Mouse (Mus musculus) embryonic facial prominence, embryonic 12.5 days (tissue): ENCODE measurements around the gene Dtx2. TPM values are rescaled to one million over a fixed set of nuclear protein-coding genes. Genes with fewer than 3 reads are reported as not detected.

Experiments
- ATAC-seq: fragments of 200-750 bp; cut with Nextera tagmentation; 2 replicates; pipeline ENCODE4 v1.8.0; 2017; ENCODE audit not compliant: insufficient number of reproducible peaks, insufficient read depth, low FRiP score, low TSS enrichment
- H3K27ac ChIP-seq: fragments of 300-500 bp; sonication (generic); 2 replicates; pipeline ENCODE4 v1.5.1; 2016; ENCODE audit warnings: mild to moderate bottlenecking
- H3K27me3 ChIP-seq: fragments of 300-500 bp; sonication (generic); 2 replicates; pipeline ENCODE4 v1.6.1; 2016; ENCODE audit warnings: mild to moderate bottlenecking, moderate library complexity
- H3K36me3 ChIP-seq: fragments of 300-500 bp; sonication (generic); 2 replicates; pipeline ENCODE4 v1.6.1; 2016; ENCODE audit warnings: mild to moderate bottlenecking
- H3K4me1 ChIP-seq: fragments of 300-500 bp; sonication (generic); 2 replicates; pipeline ENCODE4 v1.6.1; 2016
- H3K4me2 ChIP-seq: fragments of 300-500 bp; sonication (generic); replicated peaks from 2 replicates; pipeline ENCODE4 v1.6.1; 2016; ENCODE audit warnings: mild to moderate bottlenecking, moderate library complexity
- H3K4me3 ChIP-seq: fragments of 300-500 bp; sonication (generic); 2 replicates; pipeline ENCODE4 v1.5.1; 2016; ENCODE audit warnings: mild to moderate bottlenecking
- H3K9ac ChIP-seq: fragments of 300-500 bp; sonication (generic); 2 replicates; pipeline ENCODE4 v1.6.1; 2016; ENCODE audit warnings: mild to moderate bottlenecking, moderate library complexity
- H3K9me3 ChIP-seq: fragments of 300-500 bp; sonication (generic); 2 replicates; pipeline ENCODE4 v1.6.1; 2016; ENCODE audit warnings: mild to moderate bottlenecking, moderate library complexity
- WGBS: fragments of 180-500 bp; shearing (Covaris S2); methylation state at CpG from one replicate; pipeline ENCODE4 v1.1.7; 2016; 5-methylcytosine and 5-hydroxymethylcytosine counted together
- polyA plus RNA-seq: library from polyadenylated mRNA; unstranded; fragments of >200 nt; fragmentation: Nextera tagmentation; extraction: Ambion mirVana; gene quantifications from 2 replicates; pipeline ENCODE4 v1.2.1, GENCODE M21; 2016

The Dtx2 gene
- polyA plus RNA-seq, 1 experiment from 2014 or later = 33.8 TPM

DNA sequence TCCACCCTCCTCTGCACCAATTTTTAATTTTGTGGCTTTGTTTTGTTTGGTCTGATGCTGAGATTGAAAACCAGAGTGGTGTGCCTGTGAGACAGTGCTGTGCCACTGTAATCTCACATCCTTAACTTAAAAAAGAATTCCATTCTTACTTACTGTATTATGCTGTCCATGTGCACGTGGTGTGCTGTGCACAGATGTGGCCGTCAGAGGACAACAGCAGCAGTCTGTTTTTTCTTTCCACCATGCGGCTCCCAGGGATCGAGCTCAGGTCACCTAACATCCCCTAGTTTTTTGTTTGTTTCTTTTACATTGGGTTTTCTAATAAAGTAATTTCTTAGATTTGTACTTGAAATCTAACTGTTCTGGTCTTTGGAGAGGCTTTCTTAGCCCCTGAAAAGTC is 9.9 kb downstream of the Dtx2 start:
- Histone ChIP-seq H3K36me3 (peaks cover 20% of the 10 kb centered on the region), H3K4me1 (peaks cover 13% of the 10 kb centered on the region; the same call in 1 of the 2 replicates), H3K27ac (no peak overlapping the region), H3K9me3 (no peaks in the 10 kb centered on the region), H3K4me3 (no peak overlapping the region), H3K9ac (no peak overlapping the region), H3K27me3 (no peaks in the 10 kb centered on the region), H3K4me2 (no peak overlapping the region)
- 72% methylated on average over 4 of the region's 4 CpGs for WGBS
- no peak for ATAC-seq

DNA sequence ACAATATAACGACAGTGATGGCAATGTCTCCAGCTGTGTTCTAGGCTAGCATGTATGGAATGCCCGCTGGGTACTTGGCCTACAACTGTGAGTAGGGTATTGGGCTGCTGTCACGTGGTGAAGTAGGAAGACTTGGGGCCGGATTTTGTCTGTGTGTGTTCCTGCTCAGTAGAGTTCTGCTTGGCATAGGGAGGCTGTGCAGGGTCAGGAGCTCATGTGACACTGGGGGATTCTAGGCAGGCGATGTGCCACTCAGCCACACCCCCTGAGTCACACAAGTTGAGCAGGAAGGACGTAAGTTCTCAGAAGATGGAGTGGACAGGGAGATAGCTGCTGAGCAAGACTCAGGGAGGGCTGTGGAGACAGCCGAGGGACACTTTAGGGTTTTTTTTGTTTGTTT is 13.1 kb downstream of the Dtx2 start:
- peaks cover 31% of the 10 kb centered on the region for H3K36me3 ChIP-seq
- H3K27ac ChIP-seq = no peak overlapping the region

DNA sequence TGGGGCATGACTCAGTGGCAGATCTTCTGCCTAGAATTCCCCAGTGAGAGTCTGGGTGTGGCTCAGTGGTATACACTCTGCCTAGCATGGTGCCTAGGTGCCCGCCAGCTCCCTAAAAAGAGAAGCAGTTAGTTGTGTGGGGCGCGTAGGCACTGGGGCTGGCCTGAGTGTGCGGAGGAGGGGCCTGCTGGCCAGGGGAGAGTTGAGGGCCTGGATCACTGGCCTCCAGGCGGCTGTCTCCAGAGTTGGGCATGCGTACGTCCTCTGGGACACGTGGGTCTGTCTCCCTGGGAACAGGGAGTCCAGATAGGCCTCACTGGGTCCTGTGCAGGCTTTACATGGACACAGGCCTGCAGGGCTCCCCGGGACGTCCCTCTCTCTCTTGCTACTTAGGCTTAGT is 20.3 kb downstream of the Dtx2 start:
- H3K27ac ChIP-seq = no peak overlapping the region
- H3K9me3 ChIP-seq = no peaks in the 10 kb centered on the region
- no peak overlapping the region for H3K9ac ChIP-seq
- H3K27me3 ChIP-seq = no peaks in the 10 kb centered on the region
- no peak overlapping the region for H3K4me2 ChIP-seq
- no peak for ATAC-seq
- H3K36me3 ChIP-seq = peaks cover 50% of the 10 kb centered on the region
- peaks cover 10% of the 10 kb centered on the region for H3K4me1 ChIP-seq
- H3K4me3 ChIP-seq = no peak overlapping the region
- WGBS = 82% methylated on average over 10 of the region's 10 CpGs

More for the DNA sequence above, 13.1 kb downstream of the Dtx2 start:
- Histone ChIP-seq H3K4me2 (no peak overlapping the region), H3K9me3 (no peaks in the 10 kb centered on the region), H3K4me3 (no peak overlapping the region), H3K4me1 (peaks cover 8% of the 10 kb centered on the region; the same call in 1 of the 2 replicates), H3K9ac (no peak overlapping the region), H3K27me3 (no peaks in the 10 kb centered on the region)
- 79% methylated on average over 7 of the region's 7 CpGs for WGBS
- ATAC-seq = no peak

DNA sequence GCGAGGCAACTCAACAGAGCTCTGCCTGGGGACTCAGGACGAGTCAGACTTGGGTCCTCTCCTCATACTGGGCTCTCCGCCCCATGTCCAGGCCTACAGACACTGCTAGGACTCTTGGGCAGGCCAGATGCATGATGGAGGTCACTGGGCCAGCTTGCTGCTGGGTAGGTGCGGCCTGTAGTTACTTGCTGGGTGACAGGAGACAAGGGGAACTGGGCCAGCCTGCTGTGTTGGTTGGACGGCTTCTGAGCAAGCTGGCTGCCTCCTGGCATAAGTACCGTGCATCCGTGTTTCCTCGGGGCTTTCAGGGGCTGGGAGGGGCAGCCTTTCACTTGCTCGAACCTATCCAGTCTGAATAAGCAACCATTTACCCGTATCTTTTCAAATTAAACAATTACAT is 21.0 kb downstream of the Dtx2 start:
- no peak overlapping the region for H3K4me2 ChIP-seq
- no peaks in the 10 kb centered on the region for H3K9me3 ChIP-seq
- no peak for ATAC-seq
- WGBS = 74% methylated on average over 10 of the region's 10 CpGs
- H3K27ac ChIP-seq = 0 out of 2 replicates have a peak overlapping the region, but pooled peaks have one; percentile 12
- H3K4me3 ChIP-seq = no peak overlapping the region
- H3K9ac ChIP-seq = no peak overlapping the region
- peaks cover 45% of the 10 kb centered on the region for H3K36me3 ChIP-seq
- H3K27me3 ChIP-seq = no peaks in the 10 kb centered on the region
- peaks cover 10% of the 10 kb centered on the region for H3K4me1 ChIP-seq

DNA sequence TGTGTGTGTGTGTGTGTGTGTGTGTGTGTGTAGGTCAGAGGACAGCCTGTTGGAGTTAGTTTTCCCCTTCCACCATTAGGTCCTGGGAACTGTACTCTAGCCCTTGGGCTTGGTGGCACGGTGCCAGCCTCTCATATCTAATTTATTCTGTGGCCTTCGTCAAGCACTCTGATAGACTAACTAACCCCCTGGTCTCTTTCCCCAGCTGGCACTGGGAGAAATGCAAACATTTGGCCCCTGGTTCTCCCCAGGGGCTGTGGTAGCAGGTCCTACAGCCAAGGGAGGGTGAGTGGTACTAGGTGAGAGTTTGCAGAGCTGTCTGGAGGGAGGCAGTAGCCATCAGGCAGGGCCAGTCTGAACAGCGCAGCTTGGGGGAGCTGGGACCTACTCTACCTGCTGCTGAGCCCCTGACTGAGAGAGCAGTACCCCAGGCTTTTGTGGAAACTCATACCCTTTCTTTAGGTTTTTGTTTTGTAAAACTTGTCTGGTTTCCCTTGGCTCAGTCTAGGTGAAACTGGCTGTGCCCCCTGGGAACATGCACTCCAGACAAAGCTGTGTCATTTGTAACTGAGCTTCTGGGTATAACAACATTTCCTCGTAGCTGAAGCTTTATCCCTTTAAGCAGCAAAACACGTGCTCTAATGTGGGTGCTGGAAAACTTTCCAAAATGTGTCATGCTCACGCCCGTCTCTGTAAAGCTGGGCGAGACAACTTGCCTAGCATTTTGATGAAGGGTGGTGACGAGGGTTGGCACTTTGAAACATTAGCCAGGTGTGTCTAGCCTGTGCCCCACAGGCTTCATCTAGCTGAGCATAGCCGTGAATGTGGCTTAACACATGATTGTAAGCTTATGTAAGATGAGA is 21.6 kb downstream of the Dtx2 start:
- Histone ChIP-seq H3K9ac (no peak overlapping the region), H3K36me3 (peaks cover 42% of the 10 kb centered on the region), H3K27ac (0 out of 2 replicates have a peak overlapping the region, but pooled peaks have one; percentile 63)

DNA sequence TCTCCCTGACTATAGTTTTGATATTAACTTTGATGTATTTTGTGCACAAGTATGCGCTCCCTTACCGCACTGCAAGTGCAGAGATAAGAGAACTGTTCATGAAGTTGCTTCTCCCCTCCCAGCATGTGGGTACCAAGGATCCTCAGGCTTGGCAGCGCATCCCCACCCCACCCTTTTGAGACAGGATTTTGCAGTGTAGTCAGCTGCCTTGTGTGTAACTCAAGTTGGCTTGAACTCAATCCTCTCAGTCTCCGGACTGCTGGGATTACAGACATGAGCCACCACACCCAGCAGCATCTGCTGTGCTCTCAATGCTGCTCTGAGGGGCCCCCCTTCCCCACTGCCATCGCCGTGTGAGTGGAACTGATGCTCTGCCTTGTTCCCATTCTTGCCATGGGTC is 22.7 kb downstream of the Dtx2 start:
- 87% methylated on average over 6 of the region's 6 CpGs for WGBS
- no peak for ATAC-seq
- H3K36me3 ChIP-seq = peaks cover 36% of the 10 kb centered on the region
- H3K27me3 ChIP-seq = no peaks in the 10 kb centered on the region
- H3K9ac ChIP-seq = no peak overlapping the region
- H3K4me2 ChIP-seq = no peak overlapping the region
- peaks cover 10% of the 10 kb centered on the region for H3K4me1 ChIP-seq
- H3K4me3 ChIP-seq = no peak overlapping the region
- no peak overlapping the region for H3K27ac ChIP-seq
- no peaks in the 10 kb centered on the region for H3K9me3 ChIP-seq

More for the DNA sequence above, 21.6 kb downstream of the Dtx2 start:
- Histone ChIP-seq H3K4me2 (no peak overlapping the region), H3K4me3 (no peak overlapping the region), H3K4me1 (peaks cover 10% of the 10 kb centered on the region), H3K27me3 (no peaks in the 10 kb centered on the region), H3K9me3 (no peaks in the 10 kb centered on the region)
- 67% methylated on average over 10 of the region's 10 CpGs for WGBS
- ATAC-seq = no peak

DNA sequence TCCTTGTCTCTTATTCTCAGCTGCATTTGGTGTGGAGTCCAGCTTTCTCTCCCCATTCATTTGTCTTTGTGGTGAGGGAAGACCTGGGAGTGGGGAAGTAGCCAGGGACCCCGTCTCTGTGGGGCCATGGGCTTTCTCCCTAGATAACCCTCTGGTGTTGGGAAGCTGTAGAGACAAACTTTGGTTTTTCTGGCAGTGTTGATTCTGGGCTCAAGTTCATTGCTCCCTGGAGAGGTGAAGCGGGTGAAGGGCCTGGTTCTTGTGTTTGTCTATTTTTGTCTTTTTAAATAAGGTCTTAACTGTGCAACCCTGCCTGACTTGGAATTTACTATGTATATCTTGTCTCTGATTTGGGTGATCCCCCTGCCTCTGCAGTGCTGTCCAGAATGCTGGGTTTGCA is 24.1 kb downstream of the Dtx2 start:
- Histone ChIP-seq H3K4me2 (no peak overlapping the region), H3K4me3 (no peak overlapping the region), H3K27ac (no peak overlapping the region), H3K36me3 (peaks cover 25% of the 10 kb centered on the region), H3K27me3 (no peaks in the 10 kb centered on the region), H3K9me3 (no peaks in the 10 kb centered on the region), H3K9ac (no peak overlapping the region), H3K4me1 (peaks cover 10% of the 10 kb centered on the region)
- 91% methylated on average over 2 of the region's 2 CpGs for WGBS
- no peak for ATAC-seq

DNA sequence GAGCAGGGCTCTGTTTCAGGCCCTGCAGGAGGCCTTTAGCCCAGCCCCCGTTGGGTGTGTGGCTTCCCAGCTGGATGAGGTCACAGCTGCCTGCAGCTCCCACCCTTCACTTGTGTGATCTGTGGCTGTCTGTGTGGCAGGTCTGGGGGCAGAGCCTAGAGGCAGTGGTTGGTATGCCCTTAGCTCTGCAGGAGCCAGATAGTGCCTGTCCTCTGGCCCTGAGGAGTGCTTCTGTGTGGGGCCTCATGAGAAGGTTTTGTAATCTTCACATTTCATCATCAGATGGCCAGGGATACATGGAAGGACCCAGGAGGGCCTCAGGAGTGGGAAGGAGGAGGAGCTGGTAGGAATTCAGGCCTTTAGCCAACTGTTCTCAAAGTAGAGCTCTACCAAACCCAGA is 25.3 kb downstream of the Dtx2 start:
- H3K9ac ChIP-seq = no peak overlapping the region
- H3K9me3 ChIP-seq = no peaks in the 10 kb centered on the region
- peaks cover 15% of the 10 kb centered on the region for H3K36me3 ChIP-seq
- H3K27me3 ChIP-seq = no peaks in the 10 kb centered on the region
- H3K4me1 ChIP-seq = peaks cover 10% of the 10 kb centered on the region
- ATAC-seq = no peak
- no peak overlapping the region for H3K4me2 ChIP-seq
- no peak overlapping the region for H3K27ac ChIP-seq
- 41% methylated on average over 1 of the region's 1 CpGs for WGBS
- no peak overlapping the region for H3K4me3 ChIP-seq

DNA sequence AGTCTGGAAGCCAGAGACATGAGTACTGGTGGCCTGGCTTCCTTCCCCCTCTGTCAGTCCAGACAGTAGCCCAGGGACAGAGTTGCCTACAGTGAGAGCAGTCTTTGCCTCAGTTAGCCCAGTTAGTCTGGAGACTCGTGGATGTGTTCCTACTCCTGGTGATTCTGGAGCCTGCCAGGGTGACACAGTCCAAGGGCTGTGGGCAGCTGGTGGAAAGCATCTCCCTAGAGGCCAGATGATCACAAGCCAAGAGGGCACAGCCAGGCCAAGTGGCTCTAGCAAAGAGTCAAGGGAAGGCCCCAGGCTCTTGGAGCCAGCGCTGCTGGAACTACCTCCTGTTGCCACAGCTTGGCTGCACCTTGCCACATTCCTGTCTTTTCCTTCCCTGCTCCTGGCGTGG is 31.1 kb downstream of the Dtx2 start:
- WGBS = 82% methylated on average over 3 of the region's 3 CpGs
- ATAC-seq = no peak
- H3K9ac ChIP-seq = no peak overlapping the region

DNA sequence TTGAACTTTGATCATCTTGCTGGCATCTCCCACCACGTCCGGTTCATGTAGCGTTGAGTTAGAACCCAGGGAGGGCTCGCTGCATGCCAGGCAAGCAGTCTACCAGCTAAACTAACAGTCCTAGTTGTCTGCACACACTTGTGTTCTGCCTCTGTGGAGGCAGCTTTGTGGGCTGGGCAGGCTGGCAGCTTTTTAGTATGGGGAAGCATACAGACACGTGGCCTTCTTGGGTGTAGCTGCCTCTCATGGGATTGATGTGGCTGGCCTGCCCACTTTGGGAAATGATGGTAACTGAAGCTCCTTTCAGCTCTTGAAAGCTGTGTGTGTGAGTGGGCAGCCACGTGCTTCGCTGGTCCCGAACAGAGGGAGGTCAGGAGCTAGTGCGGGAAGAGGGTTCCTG is 32.3 kb downstream of the Dtx2 start:
- H3K4me3 ChIP-seq = no peak overlapping the region
- WGBS = 86% methylated on average over 9 of the region's 9 CpGs
- no peaks in the 10 kb centered on the region for H3K27me3 ChIP-seq
- no peak overlapping the region for H3K4me2 ChIP-seq
- no peaks in the 10 kb centered on the region for H3K9me3 ChIP-seq
- H3K36me3 ChIP-seq = peaks cover 54% of the 10 kb centered on the region
- no peak overlapping the region for H3K27ac ChIP-seq
- ATAC-seq = no peak
- no peak overlapping the region for H3K9ac ChIP-seq
- H3K4me1 ChIP-seq = no peaks in the 10 kb centered on the region

More for the DNA sequence above, 31.1 kb downstream of the Dtx2 start:
- Histone ChIP-seq H3K27ac (no peak overlapping the region), H3K27me3 (no peaks in the 10 kb centered on the region), H3K4me1 (no peaks in the 10 kb centered on the region), H3K9me3 (no peaks in the 10 kb centered on the region), H3K36me3 (peaks cover 46% of the 10 kb centered on the region), H3K4me3 (no peak overlapping the region), H3K4me2 (no peak overlapping the region)

DNA sequence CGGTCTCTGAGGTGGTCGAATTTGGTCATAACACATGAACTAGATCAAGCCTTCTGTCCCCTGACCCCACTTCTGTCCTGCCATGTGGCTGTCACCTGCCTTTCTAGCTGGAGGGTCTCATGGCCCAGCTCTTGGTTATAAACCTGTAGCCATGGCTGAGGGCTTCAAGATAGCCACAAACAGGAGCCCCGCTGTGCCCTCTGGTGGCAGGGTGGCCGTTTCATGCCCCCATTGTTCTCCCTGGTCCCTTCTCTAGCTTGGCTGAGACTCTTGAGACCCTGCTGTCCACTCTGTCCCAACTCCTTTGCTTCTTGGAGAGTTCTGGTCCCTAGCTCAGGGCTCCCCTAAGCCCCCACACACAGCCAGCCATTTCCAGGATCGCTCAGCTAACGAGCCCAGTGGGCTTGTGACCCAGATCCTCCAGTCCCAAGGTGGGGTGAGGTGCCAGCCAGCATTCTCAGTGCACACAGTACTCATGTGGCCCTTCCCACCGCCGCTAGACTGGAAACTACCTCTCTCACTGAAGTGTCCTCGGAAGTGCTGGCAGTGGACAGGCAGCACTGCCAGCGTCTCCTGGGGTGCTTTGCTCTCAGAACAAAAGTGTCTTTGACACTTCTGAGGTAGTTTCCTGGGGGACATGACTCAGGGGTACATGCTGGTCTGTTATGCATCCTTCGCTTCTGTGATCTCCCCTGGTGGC is 33.2 kb downstream of the Dtx2 start:
- Histone ChIP-seq H3K4me1 (no peaks in the 10 kb centered on the region), H3K4me3 (no peak overlapping the region), H3K9me3 (no peaks in the 10 kb centered on the region), H3K9ac (no peak overlapping the region), H3K4me2 (no peak overlapping the region), H3K27ac (no peak overlapping the region), H3K36me3 (peaks cover 61% of the 10 kb centered on the region), H3K27me3 (no peaks in the 10 kb centered on the region)
- 79% methylated on average over 11 of the region's 11 CpGs for WGBS
- ATAC-seq = no peak

DNA sequence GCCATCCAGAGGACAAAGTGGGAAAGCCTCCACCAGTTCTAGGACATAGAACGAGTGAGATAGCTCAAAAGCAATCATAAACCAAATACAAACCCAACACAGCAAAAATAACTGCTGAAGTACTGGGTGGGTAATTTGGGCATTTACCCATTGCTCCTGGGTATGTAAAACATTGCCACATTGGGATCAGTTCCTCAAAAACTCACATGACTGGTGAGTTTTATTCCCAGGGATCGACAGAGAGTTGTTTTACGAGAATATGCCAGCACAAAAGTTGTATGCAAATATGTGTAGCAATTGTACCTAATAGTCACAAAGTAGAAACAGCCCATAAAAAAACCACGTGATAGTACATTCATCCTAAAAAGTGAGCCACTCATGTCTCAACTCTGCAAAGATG is 40.3 kb downstream of the Dtx2 start:
- no peak overlapping the region for H3K4me3 ChIP-seq
- H3K9me3 ChIP-seq = no peaks in the 10 kb centered on the region
- no peak overlapping the region for H3K27ac ChIP-seq
- ATAC-seq = no peak
- H3K36me3 ChIP-seq = peaks cover 31% of the 10 kb centered on the region
- 81% methylated on average over 4 of the region's 4 CpGs for WGBS
- H3K4me2 ChIP-seq = no peak overlapping the region
- no peaks in the 10 kb centered on the region for H3K27me3 ChIP-seq
- H3K4me1 ChIP-seq = no peaks in the 10 kb centered on the region
- no peak overlapping the region for H3K9ac ChIP-seq
